Mouse (Mus musculus): ENCODE data around the gene Drd2. TPM values are rescaled to one million over a fixed set of nuclear protein-coding genes. Genes with fewer than 3 reads are reported as not detected.

Drd2 gene
- polyA plus RNA-seq, 1 experiment = 8.2 TPM

GRCm38 (mm10) chr9:49379962-49380361 lies 39.5 kb downstream of the Drd2 start:
- peak; percentile 29 to 53 for DNase-seq
- Histone ChIP-seq H3K4me3 (replicated peaks; ENCODE audit: insufficient read depth, low read depth, low read length) (no peak overlapping the region), H3K27ac (ENCODE audit: insufficient read depth, low read length) (no peak overlapping the region), H3K4me1 (ENCODE audit: control insufficient read depth, insufficient read depth, low read length) (peaks cover 3% of the 10 kb centered on the region; the same call in 1 of the 2 replicates), H3K27me3 (ENCODE audit: control insufficient read depth, insufficient read depth, low read length) (no peaks in the 10 kb centered on the region)
- 22% methylated on average over 4 of the region's 4 CpGs for WGBS
- TF ChIP-seq POLR2A (IDR thresholded peaks at IDR 0.05; ENCODE audit: borderline replicate concordance, insufficient read depth, low read length) (no peak), CTCF (IDR thresholded peaks at IDR 0.05; ENCODE audit: borderline replicate concordance, insufficient read depth, low read depth, low read length) (no peak)

GRCm38 (mm10) chr9:49384041-49384440 lies 43.6 kb downstream of the Drd2 start:
- H3K27me3 ChIP-seq (ENCODE audit: control insufficient read depth, insufficient read depth, low read length) = no peaks in the 10 kb centered on the region
- 31% methylated on average over 3 of the region's 3 CpGs for WGBS
- no peak for DNase-seq

GRCm38 (mm10) chr9:49384855-49385254 lies 44.4 kb downstream of the Drd2 start:
- Histone ChIP-seq H3K27ac (ENCODE audit: insufficient read depth, low read length) (no peak overlapping the region), H3K4me1 (ENCODE audit: control insufficient read depth, insufficient read depth, low read length) (peaks cover 1% of the 10 kb centered on the region; the same call in 1 of the 2 replicates), H3K27me3 (ENCODE audit: control insufficient read depth, insufficient read depth, low read length) (no peaks in the 10 kb centered on the region), H3K4me3 (replicated peaks; ENCODE audit: insufficient read depth, low read depth, low read length) (no peak overlapping the region)
- 96% methylated on average over 6 of the region's 6 CpGs for WGBS
- TF ChIP-seq POLR2A (IDR thresholded peaks at IDR 0.05; ENCODE audit: borderline replicate concordance, insufficient read depth, low read length) = no peak
- TF ChIP-seq CTCF (IDR thresholded peaks at IDR 0.05; ENCODE audit: borderline replicate concordance, insufficient read depth, low read depth, low read length) = no peak
- no peak for DNase-seq

More at GRCm38 (mm10) chr9:49384041-49384440, 43.6 kb downstream of the Drd2 start:
- peaks cover 3% of the 10 kb centered on the region; the same call in 1 of the 2 replicates for H3K4me1 ChIP-seq (ENCODE audit: control insufficient read depth, insufficient read depth, low read length)
- no peak for TF ChIP-seq POLR2A (IDR thresholded peaks at IDR 0.05; ENCODE audit: borderline replicate concordance, insufficient read depth, low read length)
- no peak for TF ChIP-seq CTCF (IDR thresholded peaks at IDR 0.05; ENCODE audit: borderline replicate concordance, insufficient read depth, low read depth, low read length)
- no peak overlapping the region for H3K27ac ChIP-seq (ENCODE audit: insufficient read depth, low read length)
- H3K4me3 ChIP-seq (replicated peaks; ENCODE audit: insufficient read depth, low read depth, low read length) = no peak overlapping the region

GRCm38 (mm10) chr9:49385301-49385700 lies 44.9 kb downstream of the Drd2 start:
- TF ChIP-seq CTCF (IDR thresholded peaks at IDR 0.05; ENCODE audit: borderline replicate concordance, insufficient read depth, low read depth, low read length) = no peak
- TF ChIP-seq POLR2A (IDR thresholded peaks at IDR 0.05; ENCODE audit: borderline replicate concordance, insufficient read depth, low read length) = no peak
- DNase-seq = no peak
- H3K27ac ChIP-seq (ENCODE audit: insufficient read depth, low read length) = no peak overlapping the region
- H3K27me3 ChIP-seq (ENCODE audit: control insufficient read depth, insufficient read depth, low read length) = no peaks in the 10 kb centered on the region
- no peaks in the 10 kb centered on the region for H3K4me1 ChIP-seq (ENCODE audit: control insufficient read depth, insufficient read depth, low read length)
- H3K4me3 ChIP-seq (replicated peaks; ENCODE audit: insufficient read depth, low read depth, low read length) = no peak overlapping the region
- WGBS = 65% methylated on average over 7 of the region's 7 CpGs

DNA sequence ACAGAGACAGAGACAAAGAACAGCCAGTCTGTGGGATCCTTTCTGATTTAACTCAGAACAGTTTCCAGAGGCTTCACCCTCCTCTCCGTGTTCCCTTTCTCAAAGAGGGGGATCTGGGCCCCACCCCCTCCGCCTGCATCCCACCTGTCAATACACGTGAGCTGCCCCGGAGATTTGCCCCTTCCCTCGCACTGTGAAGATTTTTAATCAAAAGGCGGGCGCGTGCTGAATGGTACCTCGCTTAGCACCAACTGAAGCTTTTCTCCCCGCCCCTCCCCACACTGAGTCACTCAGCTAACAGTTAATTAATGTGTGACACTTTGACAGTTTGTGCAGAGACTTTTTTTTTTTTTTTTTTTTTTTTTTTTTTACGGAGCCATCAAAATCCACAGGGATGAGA lies 45.7 kb downstream of the Drd2 start:
- TF ChIP-seq POLR2A (IDR thresholded peaks at IDR 0.05; ENCODE audit: borderline replicate concordance, insufficient read depth, low read length) (no peak), CTCF (IDR thresholded peaks at IDR 0.05; ENCODE audit: borderline replicate concordance, insufficient read depth, low read depth, low read length) (no peak)
- H3K27ac ChIP-seq (ENCODE audit: insufficient read depth, low read length) = no peak overlapping the region
- 41% methylated on average over 11 of the region's 11 CpGs for WGBS
- no peak overlapping the region for H3K4me3 ChIP-seq (replicated peaks; ENCODE audit: insufficient read depth, low read depth, low read length)
- H3K27me3 ChIP-seq (ENCODE audit: control insufficient read depth, insufficient read depth, low read length) = no peaks in the 10 kb centered on the region
- no peaks in the 10 kb centered on the region for H3K4me1 ChIP-seq (ENCODE audit: control insufficient read depth, insufficient read depth, low read length)
- DNase-seq = no peak

- no peaks in the 10 kb centered on the region for H3K4me1 ChIP-seq (ENCODE audit: control insufficient read depth, insufficient read depth, low read length)
- H3K27ac ChIP-seq (ENCODE audit: insufficient read depth, low read length) = no peak overlapping the region
- no peak for DNase-seq
- H3K4me3 ChIP-seq (replicated peaks; ENCODE audit: insufficient read depth, low read depth, low read length) = no peak overlapping the region
- no peaks in the 10 kb centered on the region for H3K27me3 ChIP-seq (ENCODE audit: control insufficient read depth, insufficient read depth, low read length)
- TF ChIP-seq CTCF (IDR thresholded peaks at IDR 0.05; ENCODE audit: borderline replicate concordance, insufficient read depth, low read depth, low read length) (no peak), POLR2A (IDR thresholded peaks at IDR 0.05; ENCODE audit: borderline replicate concordance, insufficient read depth, low read length) (no peak)
- WGBS = 49% methylated on average over 2 of the region's 2 CpGs
These were observed 51.8 kb downstream of the Drd2 start for GRCm38 (mm10) chr9:49392242-49392641.

DNA sequence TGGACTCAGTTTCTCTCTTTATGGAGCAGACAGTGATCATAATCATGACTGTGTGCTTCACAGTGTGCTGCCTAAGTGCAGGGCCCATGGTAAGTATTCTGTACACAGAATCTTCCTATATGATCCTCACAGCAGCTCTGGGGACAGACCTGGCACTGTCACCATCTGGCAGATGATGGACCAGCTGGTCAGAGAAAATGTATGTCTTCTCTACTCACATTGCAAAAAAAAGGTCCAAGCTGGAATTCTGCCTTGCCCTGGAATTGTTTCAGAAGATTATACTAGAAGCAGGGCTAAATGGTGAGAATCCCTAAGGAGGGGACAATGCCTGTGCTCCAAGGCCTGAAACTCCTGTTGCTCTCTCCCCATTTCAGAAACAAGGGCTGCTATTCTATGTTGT lies 55.6 kb downstream of the Drd2 start:
- H3K27me3 ChIP-seq (ENCODE audit: control insufficient read depth, insufficient read depth, low read length) = no peaks in the 10 kb centered on the region
- no peak overlapping the region for H3K27ac ChIP-seq (ENCODE audit: insufficient read depth, low read length)
- peak in 1 of 2 experiments; percentile 20 for DNase-seq
- H3K4me1 ChIP-seq (ENCODE audit: control insufficient read depth, insufficient read depth, low read length) = no peaks in the 10 kb centered on the region
- no peak overlapping the region for H3K4me3 ChIP-seq (replicated peaks; ENCODE audit: insufficient read depth, low read depth, low read length)
- TF ChIP-seq CTCF (IDR thresholded peaks at IDR 0.05; ENCODE audit: borderline replicate concordance, insufficient read depth, low read depth, low read length) = no peak

- WGBS = 83% methylated on average over 2 of the region's 2 CpGs
- no peak for DNase-seq
These were observed 63.3 kb downstream of the Drd2 start for GRCm38 (mm10) chr9:49403711-49404110.

More at GRCm38 (mm10) chr9:49403711-49404110, 63.3 kb downstream of the Drd2 start:
- Histone ChIP-seq H3K27me3 (ENCODE audit: control insufficient read depth, insufficient read depth, low read length) (no peaks in the 10 kb centered on the region), H3K4me3 (replicated peaks; ENCODE audit: insufficient read depth, low read depth, low read length) (no peak overlapping the region), H3K4me1 (ENCODE audit: control insufficient read depth, insufficient read depth, low read length) (peaks cover 16% of the 10 kb centered on the region), H3K27ac (ENCODE audit: insufficient read depth, low read length) (no peak overlapping the region)
- TF ChIP-seq POLR2A (IDR thresholded peaks at IDR 0.05; ENCODE audit: borderline replicate concordance, insufficient read depth, low read length) = no peak
- no peak for TF ChIP-seq CTCF (IDR thresholded peaks at IDR 0.05; ENCODE audit: borderline replicate concordance, insufficient read depth, low read depth, low read length)
